Mouse (Mus musculus) right cerebral cortex, postnatal 36 days (tissue): ENCODE results near the gene Llgl2.

ENCODE experiments used
- DNase-seq, 2 experiments: peaks; one replicate each; pipeline ENCODE4 v3.0.0; 2022; ENCODE audit warnings: low spot score in 2 of 2, mixed read lengths in 1 of 2

Gene Llgl2

DNA sequence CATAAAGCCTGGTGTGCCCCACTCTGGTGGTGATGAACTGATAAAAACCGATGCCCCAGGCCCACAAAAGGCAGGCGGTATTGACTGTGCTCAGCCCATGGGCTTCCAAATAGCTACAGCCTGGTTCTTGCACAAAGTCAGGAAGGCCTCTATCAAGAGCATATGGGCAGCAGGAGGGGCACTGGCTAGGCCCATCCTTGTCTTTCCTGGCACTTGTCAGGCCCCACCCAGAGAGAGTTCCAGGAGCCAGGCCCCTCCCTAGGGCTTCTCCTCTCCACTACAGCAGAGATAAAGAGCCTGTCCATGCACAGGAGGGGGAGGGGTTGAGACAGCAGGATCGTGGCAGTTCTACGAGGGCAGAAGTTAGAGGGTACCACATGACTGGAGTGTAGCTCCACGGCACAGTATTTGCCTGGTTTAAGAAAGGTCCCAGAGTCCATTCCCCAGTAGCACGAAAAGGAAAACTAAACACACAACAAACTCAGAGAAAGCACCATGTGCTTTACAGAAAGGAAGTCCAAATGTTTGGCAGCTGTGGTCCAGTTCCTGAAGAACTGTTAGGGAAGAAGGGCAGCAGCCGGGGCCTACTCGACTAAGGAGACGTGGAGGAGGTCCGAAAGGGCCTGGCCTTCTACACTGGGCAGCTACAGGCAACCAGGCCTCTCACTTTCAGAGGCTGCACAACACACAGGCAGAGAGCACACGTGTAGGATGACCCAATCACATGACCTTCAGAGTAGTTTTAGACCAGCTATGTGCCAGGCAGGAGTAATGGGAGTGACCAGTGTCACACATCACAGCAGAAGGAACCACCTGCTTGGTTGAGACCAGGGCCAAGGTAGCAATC, 79.8 kb downstream of the Llgl2 start:
- DNase-seq, result no peak

GRCm38 (mm10) chr11:115904231-115904955, 80.5 kb downstream of the Llgl2 start:
- DNase-seq, result no peak
